Mouse (Mus musculus) duodenum, adult 2 months (tissue): Measurements from ENCODE around the gene Gm8882. TPM values are rescaled to one million over a fixed set of nuclear protein-coding genes. Genes with fewer than 3 reads are reported as not detected.

Experiments used
- polyA plus RNA-seq: library from polyadenylated mRNA; depleted of rRNA; stranded (reverse); fragments of >200 nt; gene quantifications from 2 replicates; pipeline ENCODE4 v1.2.3, GENCODE M21; 2012; ENCODE audit warnings: low replicate concordance; rRNA removed

The Gm8882 gene
- polyA plus RNA-seq, result not detected in 2 replicates

DNA sequence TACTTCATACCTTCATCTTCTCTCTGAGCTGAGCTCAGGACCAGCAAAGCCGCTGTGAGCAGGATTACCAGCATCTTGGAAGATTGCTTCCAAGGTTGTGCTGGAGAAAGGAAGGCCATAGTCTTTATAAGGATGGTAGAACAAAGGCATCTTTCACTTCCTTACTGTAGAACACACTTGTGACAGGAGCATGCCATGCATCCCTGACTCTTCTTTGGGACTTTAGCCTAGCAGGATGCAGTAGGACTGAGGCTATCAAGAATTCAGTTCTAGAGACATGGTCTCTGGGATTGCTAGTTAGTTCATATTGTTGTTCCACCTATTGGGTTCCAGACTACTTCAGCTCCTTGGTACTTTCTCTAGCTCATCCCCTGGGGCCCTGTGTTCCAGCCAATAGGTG, at the start of gene Gm8882:
Gene Gm8882, minus strand, starts transcription at position 101 of the 400 bp plus-strand sequence.

GRCm38 (mm10) chr6:132314657-132315056, 49.3 kb downstream of the Gm8882 start, which contains the start of gene Prpmp5:
TSS of gene Prpmp5 (minus strand) at chr6:132314757.

Other genes starting within 250 kb of the Gm8882 start
- not detected in 2 replicates for gene Prb1, start 153.6 kb downstream of the Gm8882 start, polyA plus RNA-seq
- not detected in 2 replicates for gene Prpmp5, start 49.4 kb downstream of the Gm8882 start, polyA plus RNA-seq
- gene Prh1, start 205.7 kb upstream of the Gm8882 start, polyA plus RNA-seq, result not detected in 2 replicates
- gene Prp2, start 231.8 kb upstream of the Gm8882 start, polyA plus RNA-seq, result not detected in 2 replicates